Mouse (Mus musculus) lung, embryonic 16.5 days (tissue): ENCODE data around the gene Fam20a. TPM values are rescaled to one million over a fixed set of nuclear protein-coding genes. Genes with fewer than 3 reads are reported as not detected.

Experiments
- ATAC-seq: fragments of 200-750 bp; cut with Nextera tagmentation; 2 replicates; pipeline ENCODE4 v1.8.0; 2017; ENCODE audit warnings: low read depth, mild to moderate bottlenecking, moderate library complexity
- H3K27ac ChIP-seq: fragments of 300-500 bp; sonication (generic); 2 replicates; pipeline ENCODE4 v1.5.1; 2014; ENCODE audit warnings: mild to moderate bottlenecking, control low read depth, low read length
- H3K27me3 ChIP-seq: fragments of 300-500 bp; sonication (generic); 2 replicates; pipeline ENCODE4 v1.6.1; 2014; ENCODE audit warnings: low read depth, low read length, mixed read lengths; ENCODE audit not compliant: control insufficient read depth, insufficient read depth
- H3K36me3 ChIP-seq: fragments of 300-500 bp; sonication (generic); 2 replicates; pipeline ENCODE4 v1.6.1; 2014; ENCODE audit warnings: low read length; ENCODE audit not compliant: control insufficient read depth, insufficient read depth
- H3K4me1 ChIP-seq: fragments of 300-500 bp; sonication (generic); replicated peaks from 2 replicates; pipeline ENCODE4 v1.6.1; 2014; ENCODE audit warnings: low read length, mixed read lengths; ENCODE audit not compliant: control insufficient read depth, insufficient read depth
- H3K4me2 ChIP-seq: fragments of 300-500 bp; sonication (generic); 2 replicates; pipeline ENCODE4 v1.6.1; 2014; ENCODE audit warnings: low read depth, low read length, control low read depth
- H3K4me3 ChIP-seq: fragments of 300-500 bp; sonication (generic); 2 replicates; pipeline ENCODE4 v1.5.1; 2014; ENCODE audit warnings: mild to moderate bottlenecking, low read length, control low read depth
- H3K9ac ChIP-seq: fragments of 300-500 bp; sonication (generic); 2 replicates; pipeline ENCODE4 v1.6.1; 2014; ENCODE audit warnings: low read length, control low read depth
- H3K9me3 ChIP-seq: fragments of 300-500 bp; sonication (generic); 2 replicates; pipeline ENCODE4 v1.6.1; 2016; ENCODE audit warnings: low read length; ENCODE audit not compliant: control insufficient read depth
- WGBS: fragments of 180-500 bp; shearing (Covaris S2); extraction: QIAGEN DNeasy Blood & Tissue Kit; methylation state at CpG from one replicate; pipeline ENCODE4 v1.1.7; 2014; 5-methylcytosine and 5-hydroxymethylcytosine counted together
- polyA plus RNA-seq: library from polyadenylated mRNA; unstranded; fragments of >200 nt; fragmentation: Nextera tagmentation; extraction: Ambion mirVana; gene quantifications from 2 replicates; pipeline ENCODE4 v1.2.1, GENCODE M21; 2015

The Fam20a gene
- polyA plus RNA-seq, 1 experiment from 2014 or later = 3.3 TPM

DNA sequence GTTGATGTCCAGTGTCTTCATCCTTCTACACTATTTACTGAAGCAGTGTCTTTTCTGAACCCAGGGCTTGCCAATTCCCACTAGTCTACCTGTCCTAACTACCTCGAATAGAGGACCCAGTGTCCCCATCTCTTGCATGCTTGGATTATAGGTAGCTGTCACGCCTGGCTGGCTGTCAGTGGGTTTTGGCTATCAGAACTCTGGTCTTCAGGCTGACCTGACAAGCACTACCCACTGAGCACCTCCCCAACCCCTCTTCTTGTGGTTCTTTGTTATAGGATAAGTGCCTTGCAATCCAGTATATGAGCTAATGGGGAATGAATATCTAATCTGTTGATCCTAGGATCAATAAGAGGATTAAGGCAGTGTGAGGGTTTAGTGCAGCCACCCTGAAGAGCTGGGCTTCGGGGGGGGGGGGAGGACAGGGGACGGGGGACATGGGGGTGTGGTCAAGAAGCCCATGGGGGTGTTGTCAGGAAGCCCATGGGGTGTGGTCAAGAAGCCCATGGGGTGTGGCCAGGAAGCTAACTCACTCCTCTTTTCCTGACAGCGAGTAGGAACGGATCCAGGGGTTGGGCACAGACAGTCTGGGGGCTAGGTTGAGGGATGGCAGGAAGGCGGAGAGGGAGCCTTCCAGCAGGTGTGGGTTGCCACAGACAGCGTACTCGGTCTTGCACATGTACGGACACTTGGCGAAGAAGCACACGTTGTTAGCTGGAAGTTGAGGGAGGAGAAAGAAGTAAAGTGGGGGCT lies 45.3 kb downstream of the Fam20a start:
- no peak overlapping the region for H3K27ac ChIP-seq
- no peak overlapping the region for H3K4me3 ChIP-seq
- H3K9me3 ChIP-seq = no peaks in the 10 kb centered on the region
- no peak overlapping the region for H3K9ac ChIP-seq
- H3K4me1 ChIP-seq = 0 out of 2 replicates have a peak, but pooled peaks cover 3% of the 10 kb centered on the region
- no peak for ATAC-seq
- WGBS = 69% methylated on average over 12 of the region's 12 CpGs
- H3K4me2 ChIP-seq = no peak overlapping the region
- no peaks in the 10 kb centered on the region for H3K36me3 ChIP-seq
- H3K27me3 ChIP-seq = no peaks in the 10 kb centered on the region

DNA sequence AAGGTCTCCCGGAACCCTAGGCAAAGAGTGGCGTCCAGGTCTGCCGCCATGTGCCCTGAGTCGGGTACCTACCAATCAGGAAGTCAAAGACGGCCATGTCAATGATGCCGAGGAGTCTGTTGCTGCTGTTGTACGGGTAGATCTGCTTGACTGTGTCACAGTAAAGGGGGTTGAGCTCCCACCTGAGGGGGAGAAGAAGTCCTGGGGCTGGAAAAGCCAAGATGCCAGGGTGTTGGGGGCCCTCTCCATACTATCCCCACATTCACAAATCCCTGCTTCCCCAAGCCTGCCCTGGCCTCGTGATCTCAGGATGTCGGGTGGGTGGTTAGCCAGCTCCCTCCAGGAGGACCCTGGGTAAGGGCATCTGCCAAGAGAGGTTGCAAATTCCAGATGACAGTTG lies 46.3 kb downstream of the Fam20a start:
- WGBS = 86% methylated on average over 9 of the region's 9 CpGs

DNA sequence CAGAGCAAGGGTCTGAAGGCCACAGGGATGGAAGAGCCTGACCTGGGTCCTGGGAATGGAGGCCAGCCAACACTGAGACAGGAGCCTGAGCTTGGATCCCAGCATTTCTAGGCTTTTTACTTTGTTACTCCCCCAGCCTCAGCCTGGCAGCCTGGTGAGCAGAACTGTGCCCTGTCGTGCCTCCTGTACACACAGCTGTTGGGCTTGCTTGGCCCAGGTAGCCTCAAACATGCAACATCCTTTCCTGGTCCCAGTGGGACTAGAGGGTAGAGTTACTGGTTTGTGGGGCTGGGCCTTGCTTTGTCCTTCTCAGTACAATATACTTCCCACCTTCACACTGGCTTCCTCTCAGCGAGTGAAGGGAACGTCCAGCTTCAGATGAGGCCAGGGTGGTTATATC lies 46.9 kb downstream of the Fam20a start:
- no peaks in the 10 kb centered on the region for H3K27me3 ChIP-seq
- 81% methylated on average over 3 of the region's 3 CpGs for WGBS
- no peak overlapping the region for H3K27ac ChIP-seq
- H3K4me1 ChIP-seq = peaks cover 11% of the 10 kb centered on the region
- H3K4me2 ChIP-seq = no peak overlapping the region
- no peak overlapping the region for H3K4me3 ChIP-seq
- no peaks in the 10 kb centered on the region for H3K9me3 ChIP-seq
- ATAC-seq = no peak
- H3K36me3 ChIP-seq = 0 out of 2 replicates have a peak, but pooled peaks cover 2% of the 10 kb centered on the region
- no peak overlapping the region for H3K9ac ChIP-seq

More for the DNA sequence above, 46.3 kb downstream of the Fam20a start:
- no peak for ATAC-seq
- Histone ChIP-seq H3K4me3 (no peak overlapping the region), H3K9me3 (no peaks in the 10 kb centered on the region), H3K4me2 (no peak overlapping the region), H3K9ac (no peak overlapping the region), H3K4me1 (peaks cover 7% of the 10 kb centered on the region), H3K27ac (no peak overlapping the region), H3K27me3 (no peaks in the 10 kb centered on the region), H3K36me3 (0 out of 2 replicates have a peak, but pooled peaks cover under 1% of the 10 kb centered on the region)

DNA sequence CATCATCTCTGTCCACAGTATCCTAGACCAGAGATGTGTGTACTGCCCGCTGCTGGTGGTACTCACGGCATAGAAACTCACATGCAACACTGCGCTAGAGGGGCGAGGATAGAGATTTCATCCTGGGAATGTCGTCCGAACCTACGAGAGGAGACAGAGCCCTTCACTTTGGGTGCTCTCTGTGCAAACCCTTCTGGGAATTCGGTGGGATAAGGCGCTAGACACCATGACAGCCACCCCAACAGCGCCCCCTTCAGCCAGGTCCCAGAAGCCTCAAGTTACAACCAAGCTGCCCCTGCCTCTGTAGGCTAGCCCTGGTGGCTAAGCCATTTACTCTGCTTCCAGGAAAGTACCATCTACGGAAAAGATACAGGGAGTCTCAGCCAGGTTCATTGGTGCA lies 47.5 kb downstream of the Fam20a start:
- 82% methylated on average over 11 of the region's 11 CpGs for WGBS
- no peak for ATAC-seq
- H3K4me3 ChIP-seq = no peak overlapping the region

DNA sequence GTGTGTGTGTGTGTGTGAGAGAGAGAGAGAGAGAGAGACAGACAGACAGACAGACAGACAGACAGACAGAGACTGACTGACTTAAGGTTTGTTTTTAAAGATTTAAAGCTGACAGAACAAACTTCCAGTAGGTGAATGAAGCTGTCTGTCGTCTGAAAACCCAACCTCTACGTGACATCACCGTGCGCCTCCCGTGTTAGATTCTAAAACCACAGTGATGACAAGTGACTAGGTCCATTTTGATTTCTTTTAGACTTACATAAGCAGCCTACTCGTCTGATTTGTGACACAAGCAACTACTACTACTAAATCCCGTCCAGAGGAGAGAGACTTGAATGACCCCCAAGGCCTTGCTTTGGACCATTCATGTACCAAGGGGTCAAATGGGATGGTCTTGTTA lies 48.3 kb downstream of the Fam20a start:
- WGBS = 79% methylated on average over 7 of the region's 7 CpGs
- no peak for ATAC-seq
- H3K27me3 ChIP-seq = no peaks in the 10 kb centered on the region
- H3K4me1 ChIP-seq = peaks cover 11% of the 10 kb centered on the region
- H3K4me2 ChIP-seq = no peak overlapping the region
- no peak overlapping the region for H3K4me3 ChIP-seq
- peaks cover 6% of the 10 kb centered on the region; the same call in 1 of the 2 replicates for H3K36me3 ChIP-seq
- H3K9me3 ChIP-seq = no peaks in the 10 kb centered on the region
- H3K27ac ChIP-seq = no peak overlapping the region
- no peak overlapping the region for H3K9ac ChIP-seq

More for the DNA sequence above, 47.5 kb downstream of the Fam20a start:
- Histone ChIP-seq H3K36me3 (0 out of 2 replicates have a peak, but pooled peaks cover 2% of the 10 kb centered on the region), H3K27me3 (no peaks in the 10 kb centered on the region), H3K4me1 (peaks cover 11% of the 10 kb centered on the region), H3K4me2 (no peak overlapping the region), H3K27ac (no peak overlapping the region), H3K9me3 (no peaks in the 10 kb centered on the region), H3K9ac (no peak overlapping the region)

DNA sequence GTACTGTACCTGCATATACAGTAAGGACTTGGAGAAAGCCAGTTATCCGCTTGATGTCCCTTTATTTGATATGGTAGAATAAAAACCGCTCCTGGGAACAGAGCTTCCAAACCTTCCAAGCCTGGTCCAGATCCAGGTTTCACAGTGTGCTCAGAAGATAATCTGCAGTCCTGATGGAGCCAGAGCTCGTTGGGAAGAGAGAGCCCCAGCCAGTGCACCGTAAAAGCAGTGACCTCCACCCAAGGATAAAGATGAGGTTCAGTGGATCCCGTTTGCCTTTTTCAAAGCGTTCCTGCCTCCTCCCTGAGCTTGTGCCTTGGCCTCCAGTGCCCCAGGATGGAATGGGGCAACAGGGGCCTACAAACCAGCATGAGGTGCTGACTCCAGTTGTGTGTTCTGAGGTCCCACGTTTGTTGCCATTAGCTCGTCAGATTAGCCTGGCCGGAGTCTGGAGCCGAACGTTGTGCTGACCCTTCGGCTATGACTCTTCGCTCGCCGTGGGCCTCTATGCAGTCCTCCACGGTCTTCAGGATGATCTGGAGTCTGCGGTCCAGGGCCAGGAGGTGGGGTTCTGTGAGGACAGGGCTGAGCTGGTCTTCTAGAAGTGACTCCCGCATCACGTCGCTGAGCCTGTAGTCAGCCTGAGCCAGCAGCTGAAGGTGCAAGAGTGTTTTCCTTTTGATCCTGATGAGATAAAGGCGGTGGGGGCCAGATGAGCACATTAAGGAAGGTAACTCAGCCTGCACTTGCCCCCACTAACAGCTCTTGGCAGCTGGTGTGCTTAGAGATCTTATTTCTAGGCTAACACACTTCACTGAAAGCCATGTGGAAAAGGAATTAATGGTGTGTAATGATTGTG lies 49.0 kb downstream of the Fam20a start:
- no peak overlapping the region for H3K9ac ChIP-seq
- no peak overlapping the region for H3K4me2 ChIP-seq
- no peak overlapping the region for H3K27ac ChIP-seq
- no peaks in the 10 kb centered on the region for H3K9me3 ChIP-seq
- H3K36me3 ChIP-seq = peaks cover 9% of the 10 kb centered on the region
- no peak for ATAC-seq
- H3K27me3 ChIP-seq = no peaks in the 10 kb centered on the region
- peaks cover 11% of the 10 kb centered on the region for H3K4me1 ChIP-seq
- WGBS = 54% methylated on average over 21 of the region's 21 CpGs
- H3K4me3 ChIP-seq = no peak overlapping the region

DNA sequence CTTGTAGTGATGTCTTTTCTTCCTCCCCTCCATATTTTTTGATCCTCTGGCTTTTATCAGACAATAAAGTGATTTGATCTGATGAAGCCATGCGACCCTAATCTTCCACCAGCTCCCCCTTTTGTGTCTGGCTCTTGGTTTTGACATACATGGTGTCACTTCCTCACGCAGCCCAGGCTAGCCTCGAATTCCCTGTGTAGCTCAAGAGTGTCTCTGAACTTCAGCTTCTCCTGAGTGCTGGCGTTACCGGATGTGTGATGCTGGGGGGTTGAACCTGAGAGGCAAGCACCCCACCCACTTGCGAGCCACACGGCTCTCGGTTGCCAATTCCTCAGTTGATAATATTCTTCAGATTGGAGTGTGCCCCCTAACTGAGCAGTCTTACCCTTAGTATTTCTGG lies 49.7 kb downstream of the Fam20a start:
- Histone ChIP-seq H3K27me3 (no peaks in the 10 kb centered on the region), H3K27ac (no peak overlapping the region), H3K9me3 (no peaks in the 10 kb centered on the region), H3K9ac (no peak overlapping the region), H3K36me3 (peaks cover 17% of the 10 kb centered on the region), H3K4me2 (no peak overlapping the region), H3K4me3 (no peak overlapping the region), H3K4me1 (peaks cover 11% of the 10 kb centered on the region)
- no peak for ATAC-seq
- 78% methylated on average over 8 of the region's 8 CpGs for WGBS

DNA sequence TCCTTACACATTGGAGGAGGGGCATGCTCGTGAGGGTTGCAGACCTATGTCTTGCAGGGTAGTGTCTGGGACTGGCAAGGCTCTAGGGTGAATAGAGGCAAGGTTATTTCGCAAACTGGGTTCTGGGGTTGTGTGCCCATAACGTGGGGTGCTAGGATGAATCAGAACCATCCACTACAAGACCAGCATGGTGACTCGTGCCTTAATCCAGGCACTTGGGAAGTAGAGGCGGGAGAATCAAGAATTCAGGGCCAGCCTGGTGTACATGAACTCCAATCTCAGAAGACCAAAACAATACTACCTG lies 50.1 kb downstream of the Fam20a start:
- Histone ChIP-seq H3K4me3 (no peak overlapping the region), H3K27ac (peak overlapping the region; percentile 34), H3K36me3 (peaks cover 21% of the 10 kb centered on the region), H3K9me3 (no peaks in the 10 kb centered on the region), H3K4me1 (peaks cover 11% of the 10 kb centered on the region), H3K27me3 (no peaks in the 10 kb centered on the region), H3K4me2 (no peak overlapping the region), H3K9ac (no peak overlapping the region)
- WGBS = 89% methylated on average over 5 of the region's 5 CpGs
- ATAC-seq = no peak
